ENCODE assay signal across 8 mouse cellular contexts in genomic region chr5:115238729-115239195, GRCm38 (mm10). TPM values are rescaled to one million over a fixed set of nuclear protein-coding genes. Genes with fewer than 3 reads are reported as not detected.
A peak's percentile ranks its signal among the peaks of the same experiment; 100 is the strongest.
DNase-seq lines count a peak whose midpoint lies in the region; ATAC-seq lines count a peak whose summit lies in the region.

No protein-coding gene starts in this region.

- H3K27me3 ChIP-seq in embryonic facial prominence, embryonic 14.5 days (replicated peaks; ENCODE audit: control insufficient read depth, insufficient read depth, low read length): peaks cover 5% of the 10 kb centered on the region; the same call in 1 of the 2 replicates
- H3K27me3 ChIP-seq in hindbrain, embryonic 16.5 days (replicated peaks; ENCODE audit: control insufficient read depth, insufficient read depth, low read length): no peaks in the 10 kb centered on the region
- peaks cover 51% of the 10 kb centered on the region for H3K27me3 ChIP-seq in midbrain, embryonic 10.5 days (ENCODE audit: low read depth, poor library complexity, severe bottlenecking)

- no peak overlapping the region for H3K27ac ChIP-seq in embryonic facial prominence, embryonic 14.5 days (replicated peaks; ENCODE audit: low read depth, low read length)
- no peak overlapping the region for H3K27ac ChIP-seq in hindbrain, embryonic 16.5 days (ENCODE audit: low read depth, low read length)
- no peak overlapping the region for H3K27ac ChIP-seq in midbrain, embryonic 10.5 days (replicated peaks)

- H3K4me1 ChIP-seq in embryonic facial prominence, embryonic 14.5 days (ENCODE audit: control insufficient read depth, insufficient read depth, low read length): peaks cover 6% of the 10 kb centered on the region
- H3K4me1 ChIP-seq in hindbrain, embryonic 16.5 days (ENCODE audit: control insufficient read depth, insufficient read depth, low read depth, low read length): peaks cover 17% of the 10 kb centered on the region
- H3K4me1 ChIP-seq in midbrain, embryonic 10.5 days: peaks cover 33% of the 10 kb centered on the region

- H3K9me3 ChIP-seq in embryonic facial prominence, embryonic 14.5 days (ENCODE audit: control insufficient read depth, low read length): no peaks in the 10 kb centered on the region
- no peaks in the 10 kb centered on the region for H3K9me3 ChIP-seq in hindbrain, embryonic 16.5 days (ENCODE audit: control insufficient read depth, low read length)
- H3K9me3 ChIP-seq in midbrain, embryonic 10.5 days (replicated peaks): no peaks in the 10 kb centered on the region

- peak; percentile 43 for DNase-seq in kidney, adult 18-20 months
- no peak for DNase-seq in kidney, adult 11 months
- DNase-seq in embryonic facial prominence, embryonic 14.5 days (ENCODE audit: low spot score): no peak
- DNase-seq in midbrain, embryonic 10.5 days (ENCODE audit: low spot score): no peak
- no peak for DNase-seq in urinary bladder, postnatal 4 days (ENCODE audit: low spot score in 2 of 2)
- DNase-seq in ovary, postnatal 10 days (ENCODE audit: low spot score): no peak
- DNase-seq in cerebellum, adult 9-11 months: no peak

- H3K4me2 ChIP-seq in embryonic facial prominence, embryonic 14.5 days (ENCODE audit: low read depth, low read length): peak overlapping the region; percentile 89
- peak overlapping the region; percentile 87 for H3K4me2 ChIP-seq in hindbrain, embryonic 16.5 days (ENCODE audit: low read length)

- ATAC-seq in embryonic facial prominence, embryonic 14.5 days (ENCODE audit: low read depth): no peak
- ATAC-seq in hindbrain, embryonic 16.5 days: no peak

- peaks cover 42% of the 10 kb centered on the region for H3K36me3 ChIP-seq in embryonic facial prominence, embryonic 14.5 days (ENCODE audit: control insufficient read depth, insufficient read depth, low read length)
- peaks cover 36% of the 10 kb centered on the region for H3K36me3 ChIP-seq in hindbrain, embryonic 16.5 days (ENCODE audit: control insufficient read depth, insufficient read depth, low read length)
- H3K36me3 ChIP-seq in midbrain, embryonic 10.5 days: peaks cover 43% of the 10 kb centered on the region

- H3K4me3 ChIP-seq in embryonic facial prominence, embryonic 14.5 days (ENCODE audit: low read depth, low read length): peak overlapping the region; percentile 92
- peak overlapping the region; percentile 85 for H3K4me3 ChIP-seq in hindbrain, embryonic 16.5 days (ENCODE audit: low read length)
- H3K4me3 ChIP-seq in midbrain, embryonic 10.5 days: peak overlapping the region; percentile 95

- 5% methylated on average over 11 of the region's 11 CpGs for WGBS in embryonic facial prominence, embryonic 14.5 days
- WGBS in hindbrain, embryonic 16.5 days: 5% methylated on average over 11 of the region's 11 CpGs
- 7% methylated on average over 11 of the region's 11 CpGs for WGBS in midbrain, embryonic 10.5 days

- peak overlapping the region; percentile 76 for H3K9ac ChIP-seq in embryonic facial prominence, embryonic 14.5 days (ENCODE audit: low read depth, low read length)
- peak overlapping the region; percentile 83; the same call in 1 of the 2 replicates for H3K9ac ChIP-seq in hindbrain, embryonic 16.5 days (ENCODE audit: low read depth, low read length)

RNA-seq across cellular contexts. Expression of gene Pop5, which starts 3.1 kb away (rescaled TPM):
- 82.6 and 95.5 TPM in 2 replicates for polyA plus RNA-seq in embryonic facial prominence, embryonic 14.5 days (2014; fragmentation: Nextera tagmentation; extraction: Ambion mirVana)
- polyA plus RNA-seq in hindbrain, embryonic 16.5 days (2015; fragmentation: Nextera tagmentation; extraction: Ambion mirVana): 106 and 107 TPM in 2 replicates
- polyA plus RNA-seq in midbrain, embryonic 10.5 days (2016; fragmentation: Nextera tagmentation; extraction: Ambion mirVana): 104 and 113 TPM in 2 replicates

RNA-seq across cellular contexts. Expression of gene Rnf10, which starts 33.9 kb away (rescaled TPM):
- 77.2 and 79.1 TPM in 2 replicates for polyA plus RNA-seq in embryonic facial prominence, embryonic 14.5 days (2014; fragmentation: Nextera tagmentation; extraction: Ambion mirVana)
- polyA plus RNA-seq in hindbrain, embryonic 16.5 days (2015; fragmentation: Nextera tagmentation; extraction: Ambion mirVana): 146 and 180 TPM in 2 replicates
- polyA plus RNA-seq in midbrain, embryonic 10.5 days (2016; fragmentation: Nextera tagmentation; extraction: Ambion mirVana): 133 and 134 TPM in 2 replicates

RNA-seq across cellular contexts. Expression of gene Coq5, which starts 40.7 kb away (rescaled TPM):
- polyA plus RNA-seq in embryonic facial prominence, embryonic 14.5 days (2014; fragmentation: Nextera tagmentation; extraction: Ambion mirVana): 39.0 and 41.9 TPM in 2 replicates
- polyA plus RNA-seq in hindbrain, embryonic 16.5 days (2015; fragmentation: Nextera tagmentation; extraction: Ambion mirVana): 61.4 and 62.9 TPM in 2 replicates
- 57.3 and 61.1 TPM in 2 replicates for polyA plus RNA-seq in midbrain, embryonic 10.5 days (2016; fragmentation: Nextera tagmentation; extraction: Ambion mirVana)

RNA-seq across cellular contexts. Expression of gene Cabp1, which starts 44.6 kb away (rescaled TPM):
- 2.7 and 3.1 TPM in 2 replicates for polyA plus RNA-seq in embryonic facial prominence, embryonic 14.5 days (2014; fragmentation: Nextera tagmentation; extraction: Ambion mirVana)
- polyA plus RNA-seq in hindbrain, embryonic 16.5 days (2015; fragmentation: Nextera tagmentation; extraction: Ambion mirVana): 6.5 and 11.6 TPM in 2 replicates
- 1.2 and 1.3 TPM in 2 replicates for polyA plus RNA-seq in midbrain, embryonic 10.5 days (2016; fragmentation: Nextera tagmentation; extraction: Ambion mirVana)
